Mouse (Mus musculus) adrenal gland, adult 18-20 months (tissue): ENCODE measurements around the gene Rap1gap. TPM values are rescaled to one million over a fixed set of nuclear protein-coding genes. Genes with fewer than 3 reads are reported as not detected.

Experiments used
- DNase-seq, 2 experiments: peaks; one replicate each; pipeline ENCODE4 v3.0.0; 2021 to 2022; ENCODE audit warnings: low spot score in 2 of 2
- long read RNA-seq, 2 experiments: library from polyadenylated mRNA; stranded (forward); transcript quantifications; one replicate each; pipeline ENCODE4 v2.0.0; 2021
- total RNA-seq, 2 experiments: library from RNA; stranded (reverse); gene quantifications; 1 replicate in 1 of 2; 2 replicates in 1 of 2; pipeline ENCODE4 v1.2.3; 2021

Rap1gap gene
- total RNA-seq, result 100 to 1,000 TPM in 1 of 2 experiments, 10 to 100 TPM in 1; 94.7 to 131 TPM
- long read RNA-seq, experiment 1, transcript Rap1gap-202 (23 exons, 3,168 nt), result major isoform, 32 of 172 reads
- long read RNA-seq, experiment 1, partial matches to known transcripts, result 30 of 172 reads
- long read RNA-seq, experiment 1, other reads (novel, unspliced or antisense), result 105 of 172 reads
- long read RNA-seq, experiment 2, transcript Rap1gap-202 (23 exons, 3,168 nt), result major isoform, 65 of 379 reads
- long read RNA-seq, experiment 2, transcript Rap1gap-209 (3 exons, 1,022 nt), result minor isoform, 5 of 379 reads
- long read RNA-seq, experiment 2, partial matches to known transcripts, result 196 of 379 reads
- long read RNA-seq, experiment 2, other reads (novel, unspliced or antisense), result 111 of 379 reads

GRCm38 (mm10) chr4:137664433-137664979 lies at the start of gene Rap1gap:
TSS of gene Rap1gap (plus strand) at chr4:137664726.
- DNase-seq, result peak; percentile 46 to 57

- no peak for DNase-seq
These were observed 41.7 kb upstream of the Rap1gap start for GRCm38 (mm10) chr4:137622847-137623246.

GRCm38 (mm10) chr4:137627476-137628235 lies 36.9 kb upstream of the Rap1gap start:
- DNase-seq, result no peak

- no peak for DNase-seq
These were observed 36.1 kb upstream of the Rap1gap start for GRCm38 (mm10) chr4:137628400-137628799.

- DNase-seq, result peak; percentile 55 to 59
These were observed 35.2 kb upstream of the Rap1gap start for GRCm38 (mm10) chr4:137629354-137629753.

GRCm38 (mm10) chr4:137630153-137630552 lies 34.4 kb upstream of the Rap1gap start:
- DNase-seq, result no peak

- DNase-seq, result peak in 1 of 2 experiments; percentile 48
These were observed 32.9 kb upstream of the Rap1gap start for GRCm38 (mm10) chr4:137631596-137631995.

- DNase-seq, result no peak
These were observed 31.1 kb upstream of the Rap1gap start for GRCm38 (mm10) chr4:137633394-137633793.

- no peak for DNase-seq
These were observed 27.9 kb upstream of the Rap1gap start for GRCm38 (mm10) chr4:137636597-137636996.

GRCm38 (mm10) chr4:137641556-137641955 lies 23.0 kb upstream of the Rap1gap start:
- no peak for DNase-seq

- DNase-seq, result no peak
These were observed 22.4 kb upstream of the Rap1gap start for GRCm38 (mm10) chr4:137642101-137642500.

GRCm38 (mm10) chr4:137643459-137643858 lies 21.1 kb upstream of the Rap1gap start:
- no peak for DNase-seq

GRCm38 (mm10) chr4:137646262-137646661 lies 18.3 kb upstream of the Rap1gap start:
- DNase-seq, result no peak

- no peak for DNase-seq
These were observed 16.9 kb upstream of the Rap1gap start for GRCm38 (mm10) chr4:137647648-137648047.

GRCm38 (mm10) chr4:137648230-137648629 lies 16.3 kb upstream of the Rap1gap start:
- no peak for DNase-seq

- DNase-seq, result no peak
These were observed 13.6 kb upstream of the Rap1gap start for GRCm38 (mm10) chr4:137650912-137651311.

- DNase-seq, result no peak
These were observed 11.6 kb upstream of the Rap1gap start for GRCm38 (mm10) chr4:137652835-137653346.

GRCm38 (mm10) chr4:137655241-137656031 lies 9.1 kb upstream of the Rap1gap start:
- DNase-seq, result no peak

GRCm38 (mm10) chr4:137657674-137658073 lies 6.9 kb upstream of the Rap1gap start:
- DNase-seq, result no peak

GRCm38 (mm10) chr4:137659541-137659940 lies 5.0 kb upstream of the Rap1gap start:
- no peak for DNase-seq
